Mouse (Mus musculus): ENCODE data around the gene Mlc1. TPM values are rescaled to one million over a fixed set of nuclear protein-coding genes. Genes with fewer than 3 reads are reported as not detected.
A peak's percentile ranks its signal among the peaks of the same experiment; 100 is the strongest.

Mlc1 gene
- 21.0 and 31.5 TPM in 2 replicates for polyA plus RNA-seq (2015; fragmentation: Nextera tagmentation; extraction: Ambion mirVana)

- no peaks in the 10 kb centered on the region for H3K9me3 ChIP-seq (replicated peaks; ENCODE audit: control insufficient read depth, low read length, poor library complexity, severe bottlenecking)
- peak; percentile 91 for ATAC-seq
- H3K36me3 ChIP-seq (ENCODE audit: control insufficient read depth, insufficient read depth, low read length): no peaks in the 10 kb centered on the region
- no peak within 1 kb of the TSS; the same call in 1 of the 2 replicates for H3K4me3 ChIP-seq (ENCODE audit: low read depth, low read length)
- H3K4me1 ChIP-seq (ENCODE audit: control insufficient read depth, insufficient read depth, low read length): no peaks in the 10 kb centered on the region
- H3K27me3 ChIP-seq (ENCODE audit: control insufficient read depth, insufficient read depth, low read depth, low read length): no peaks in the 10 kb centered on the region
- H3K4me2 ChIP-seq (ENCODE audit: low read length): no peak within 1 kb of the TSS; the same call in 1 of the 2 replicates
- WGBS: 10% methylated on average over 10 of the region's 10 CpGs
- peak within 1 kb of the TSS; percentile 47 for H3K27ac ChIP-seq (ENCODE audit: low read length)
- H3K9ac ChIP-seq (ENCODE audit: low read depth, low read length): no peak within 1 kb of the TSS
Observed at GRCm38 (mm10) chr15:88978281-88979137, at the start of gene Mlc1. TSS of gene Mlc1 (minus strand) at chr15:88979007.

GRCm38 (mm10) chr15:89020492-89020891 is 41.7 kb upstream of the Mlc1 start:
- Histone ChIP-seq H3K4me2 (ENCODE audit: low read length) (no peak overlapping the region), H3K27me3 (ENCODE audit: control insufficient read depth, insufficient read depth, low read depth, low read length) (no peaks in the 10 kb centered on the region), H3K27ac (ENCODE audit: low read length) (no peak overlapping the region), H3K4me1 (ENCODE audit: control insufficient read depth, insufficient read depth, low read length) (no peaks in the 10 kb centered on the region), H3K9me3 (replicated peaks; ENCODE audit: control insufficient read depth, low read length, poor library complexity, severe bottlenecking) (no peaks in the 10 kb centered on the region), H3K9ac (ENCODE audit: low read depth, low read length) (no peak overlapping the region), H3K4me3 (ENCODE audit: low read depth, low read length) (no peak overlapping the region), H3K36me3 (ENCODE audit: control insufficient read depth, insufficient read depth, low read length) (no peaks in the 10 kb centered on the region)
- no peak for ATAC-seq
- 81% methylated on average over 7 of the region's 7 CpGs for WGBS

GRCm38 (mm10) chr15:89020085-89020484 is 41.3 kb upstream of the Mlc1 start:
- H3K9me3 ChIP-seq (replicated peaks; ENCODE audit: control insufficient read depth, low read length, poor library complexity, severe bottlenecking): no peaks in the 10 kb centered on the region
- no peaks in the 10 kb centered on the region for H3K27me3 ChIP-seq (ENCODE audit: control insufficient read depth, insufficient read depth, low read depth, low read length)
- 86% methylated on average over 7 of the region's 7 CpGs for WGBS
- H3K4me1 ChIP-seq (ENCODE audit: control insufficient read depth, insufficient read depth, low read length): no peaks in the 10 kb centered on the region
- no peak overlapping the region for H3K4me2 ChIP-seq (ENCODE audit: low read length)
- H3K9ac ChIP-seq (ENCODE audit: low read depth, low read length): no peak overlapping the region
- ATAC-seq: no peak
- no peak overlapping the region for H3K4me3 ChIP-seq (ENCODE audit: low read depth, low read length)
- H3K27ac ChIP-seq (ENCODE audit: low read length): no peak overlapping the region
- H3K36me3 ChIP-seq (ENCODE audit: control insufficient read depth, insufficient read depth, low read length): no peaks in the 10 kb centered on the region

GRCm38 (mm10) chr15:89016722-89017121 is 37.9 kb upstream of the Mlc1 start:
- no peak overlapping the region for H3K27ac ChIP-seq (ENCODE audit: low read length)
- H3K4me1 ChIP-seq (ENCODE audit: control insufficient read depth, insufficient read depth, low read length): no peaks in the 10 kb centered on the region
- no peak overlapping the region for H3K4me3 ChIP-seq (ENCODE audit: low read depth, low read length)
- 90% methylated on average over 3 of the region's 3 CpGs for WGBS
- H3K36me3 ChIP-seq (ENCODE audit: control insufficient read depth, insufficient read depth, low read length): no peaks in the 10 kb centered on the region
- no peak overlapping the region for H3K9ac ChIP-seq (ENCODE audit: low read depth, low read length)
- H3K4me2 ChIP-seq (ENCODE audit: low read length): no peak overlapping the region
- no peak for ATAC-seq
- no peaks in the 10 kb centered on the region for H3K9me3 ChIP-seq (replicated peaks; ENCODE audit: control insufficient read depth, low read length, poor library complexity, severe bottlenecking)
- H3K27me3 ChIP-seq (ENCODE audit: control insufficient read depth, insufficient read depth, low read depth, low read length): no peaks in the 10 kb centered on the region

GRCm38 (mm10) chr15:89007781-89008180 is 29.0 kb upstream of the Mlc1 start:
- Histone ChIP-seq H3K4me1 (ENCODE audit: control insufficient read depth, insufficient read depth, low read length) (no peaks in the 10 kb centered on the region), H3K27me3 (ENCODE audit: control insufficient read depth, insufficient read depth, low read depth, low read length) (no peaks in the 10 kb centered on the region), H3K36me3 (ENCODE audit: control insufficient read depth, insufficient read depth, low read length) (no peaks in the 10 kb centered on the region), H3K9ac (ENCODE audit: low read depth, low read length) (no peak overlapping the region), H3K4me2 (ENCODE audit: low read length) (no peak overlapping the region), H3K9me3 (replicated peaks; ENCODE audit: control insufficient read depth, low read length, poor library complexity, severe bottlenecking) (no peaks in the 10 kb centered on the region), H3K27ac (ENCODE audit: low read length) (no peak overlapping the region), H3K4me3 (ENCODE audit: low read depth, low read length) (no peak overlapping the region)
- no peak for ATAC-seq
- WGBS: 88% methylated on average over 5 of the region's 5 CpGs

DNA sequence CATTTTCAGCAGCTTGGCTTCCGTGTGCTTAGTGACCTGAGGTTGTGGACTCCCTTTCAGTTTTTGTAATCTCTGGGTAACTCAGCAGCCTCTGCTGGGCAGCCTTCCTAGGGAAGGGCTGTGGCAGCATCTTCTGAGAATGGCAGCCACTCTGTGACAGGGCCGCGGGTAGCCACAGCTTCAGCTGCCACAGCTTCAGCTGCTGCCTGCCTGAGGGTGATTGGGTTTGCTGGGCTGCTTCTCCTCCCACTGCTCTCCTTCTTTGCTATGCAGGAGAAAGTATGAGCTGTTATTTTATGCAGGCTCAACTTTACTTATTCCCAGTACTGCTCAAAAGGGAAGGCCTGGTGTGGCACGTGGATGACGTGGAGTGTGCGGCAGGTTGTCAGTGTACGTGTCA is 28.2 kb upstream of the Mlc1 start:
- H3K4me3 ChIP-seq (ENCODE audit: low read depth, low read length): no peak overlapping the region
- no peak for ATAC-seq
- H3K36me3 ChIP-seq (ENCODE audit: control insufficient read depth, insufficient read depth, low read length): no peaks in the 10 kb centered on the region
- no peak overlapping the region for H3K9ac ChIP-seq (ENCODE audit: low read depth, low read length)
- no peaks in the 10 kb centered on the region for H3K27me3 ChIP-seq (ENCODE audit: control insufficient read depth, insufficient read depth, low read depth, low read length)
- H3K4me1 ChIP-seq (ENCODE audit: control insufficient read depth, insufficient read depth, low read length): no peaks in the 10 kb centered on the region
- 88% methylated on average over 7 of the region's 7 CpGs for WGBS
- no peaks in the 10 kb centered on the region for H3K9me3 ChIP-seq (replicated peaks; ENCODE audit: control insufficient read depth, low read length, poor library complexity, severe bottlenecking)
- no peak overlapping the region for H3K4me2 ChIP-seq (ENCODE audit: low read length)
- H3K27ac ChIP-seq (ENCODE audit: low read length): no peak overlapping the region

DNA sequence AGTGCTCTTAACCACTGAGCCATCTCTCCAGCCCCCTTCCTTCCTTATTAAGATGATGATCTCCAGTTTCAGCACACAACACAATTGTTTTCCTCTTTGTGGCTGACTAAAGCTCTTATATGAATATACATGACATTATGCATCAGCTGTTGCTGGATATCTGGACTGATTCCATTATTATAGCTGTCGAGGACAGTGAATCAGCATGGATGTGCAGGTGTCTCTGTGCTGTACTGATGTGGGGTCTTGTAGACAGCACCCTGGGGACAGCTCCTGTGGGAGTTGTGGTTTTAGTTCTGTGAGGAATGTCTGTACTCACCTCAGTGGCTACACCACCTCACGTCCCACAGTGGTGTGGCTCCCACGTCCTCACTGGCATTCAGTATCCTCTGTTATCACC is 22.4 kb upstream of the Mlc1 start:
- Histone ChIP-seq H3K4me1 (ENCODE audit: control insufficient read depth, insufficient read depth, low read length) (no peaks in the 10 kb centered on the region), H3K36me3 (ENCODE audit: control insufficient read depth, insufficient read depth, low read length) (no peaks in the 10 kb centered on the region), H3K4me2 (ENCODE audit: low read length) (no peak overlapping the region), H3K4me3 (ENCODE audit: low read depth, low read length) (no peak overlapping the region), H3K27me3 (ENCODE audit: control insufficient read depth, insufficient read depth, low read depth, low read length) (no peaks in the 10 kb centered on the region), H3K9ac (ENCODE audit: low read depth, low read length) (no peak overlapping the region), H3K9me3 (replicated peaks; ENCODE audit: control insufficient read depth, low read length, poor library complexity, severe bottlenecking) (no peaks in the 10 kb centered on the region), H3K27ac (ENCODE audit: low read length) (no peak overlapping the region)
- 62% methylated on average over 3 of the region's 3 CpGs for WGBS
- ATAC-seq: no peak

DNA sequence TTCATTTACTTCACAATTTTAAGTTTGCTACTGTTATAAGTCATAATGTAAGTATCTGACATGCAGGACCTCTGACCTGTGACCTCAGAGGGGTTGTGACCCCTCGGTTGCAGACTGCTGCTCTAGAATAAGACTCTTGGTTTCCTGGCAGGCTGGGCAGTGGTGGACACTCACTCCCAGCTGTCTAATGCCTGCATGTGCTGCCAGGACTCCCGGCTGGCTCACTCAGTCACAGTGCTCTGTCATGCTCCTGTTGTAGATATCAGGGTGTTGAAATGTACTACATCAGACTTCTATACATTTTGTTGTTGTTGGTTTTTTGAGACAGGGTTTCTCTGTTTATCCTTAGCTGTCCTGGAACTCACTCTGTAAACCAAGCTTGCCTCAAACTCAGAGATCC is 21.6 kb upstream of the Mlc1 start:
- ATAC-seq: no peak
- 78% methylated on average over 2 of the region's 2 CpGs for WGBS

DNA sequence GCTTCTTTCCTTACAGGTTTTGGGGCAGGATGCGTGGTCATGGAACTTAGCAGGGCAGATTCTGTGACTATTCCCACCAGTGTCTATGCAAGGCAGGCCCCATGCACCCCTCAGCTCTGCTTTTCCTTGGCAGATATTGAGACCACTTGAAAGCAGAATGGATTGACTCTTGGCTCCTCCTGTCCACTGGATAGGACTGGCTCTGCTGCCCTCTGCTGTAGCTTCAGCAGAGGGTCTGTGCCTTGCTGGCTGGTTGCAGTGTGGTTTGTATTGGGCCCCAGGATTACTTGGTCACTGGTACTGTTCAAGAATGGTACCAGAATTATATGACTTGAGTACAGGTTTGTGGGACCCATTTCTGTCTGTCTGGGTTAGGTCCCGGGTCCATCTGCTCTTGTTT is 20.3 kb upstream of the Mlc1 start:
- Histone ChIP-seq H3K9ac (ENCODE audit: low read depth, low read length) (no peak overlapping the region), H3K36me3 (ENCODE audit: control insufficient read depth, insufficient read depth, low read length) (no peaks in the 10 kb centered on the region), H3K4me3 (ENCODE audit: low read depth, low read length) (no peak overlapping the region), H3K4me1 (ENCODE audit: control insufficient read depth, insufficient read depth, low read length) (no peaks in the 10 kb centered on the region), H3K4me2 (ENCODE audit: low read length) (no peak overlapping the region), H3K27me3 (ENCODE audit: control insufficient read depth, insufficient read depth, low read depth, low read length) (no peaks in the 10 kb centered on the region), H3K9me3 (replicated peaks; ENCODE audit: control insufficient read depth, low read length, poor library complexity, severe bottlenecking) (no peaks in the 10 kb centered on the region), H3K27ac (ENCODE audit: low read length) (no peak overlapping the region)
- 73% methylated on average over 2 of the region's 2 CpGs for WGBS
- ATAC-seq: no peak

More for the DNA sequence above, 21.6 kb upstream of the Mlc1 start:
- Histone ChIP-seq H3K9me3 (replicated peaks; ENCODE audit: control insufficient read depth, low read length, poor library complexity, severe bottlenecking) (no peaks in the 10 kb centered on the region), H3K4me2 (ENCODE audit: low read length) (no peak overlapping the region), H3K4me3 (ENCODE audit: low read depth, low read length) (no peak overlapping the region), H3K27ac (ENCODE audit: low read length) (no peak overlapping the region), H3K36me3 (ENCODE audit: control insufficient read depth, insufficient read depth, low read length) (no peaks in the 10 kb centered on the region), H3K27me3 (ENCODE audit: control insufficient read depth, insufficient read depth, low read depth, low read length) (no peaks in the 10 kb centered on the region), H3K4me1 (ENCODE audit: control insufficient read depth, insufficient read depth, low read length) (no peaks in the 10 kb centered on the region), H3K9ac (ENCODE audit: low read depth, low read length) (no peak overlapping the region)
